Mouse (Mus musculus): ENCODE measurements at regions not wholly inside any gene's neighbourhood (a gene's known extent, or its start where the extent isn't known, plus 50 kb on each side); places are given as distances from the start of the nearest gene placed in this dataset.
A peak's percentile ranks its signal among the peaks of the same experiment; 100 is the strongest.

DNA sequence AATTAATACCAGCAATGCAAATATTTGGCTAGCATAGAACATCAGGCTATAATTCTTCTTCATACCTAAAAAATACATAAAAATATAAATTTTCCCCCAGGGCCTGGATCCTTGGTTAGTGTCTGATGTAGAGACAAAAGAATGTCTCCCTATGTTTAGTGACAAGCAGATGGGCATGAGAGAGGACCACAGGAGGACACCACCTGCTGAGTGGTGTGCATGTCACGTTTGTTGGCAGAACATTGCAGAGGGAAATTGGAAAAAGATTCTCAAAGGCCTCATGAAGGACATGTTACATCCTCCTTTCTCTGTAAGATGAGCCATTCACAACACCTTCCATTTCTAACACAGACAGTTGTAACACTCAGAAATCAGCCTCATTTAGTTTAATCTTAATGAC is 206.3 kb downstream of the Hhipl2 start:
- DNase-seq: no peak

- no peak for DNase-seq
Observed at GRCm38 (mm10) chr1:183633810-183634209, 215.8 kb downstream of the Hhipl2 start.

DNA sequence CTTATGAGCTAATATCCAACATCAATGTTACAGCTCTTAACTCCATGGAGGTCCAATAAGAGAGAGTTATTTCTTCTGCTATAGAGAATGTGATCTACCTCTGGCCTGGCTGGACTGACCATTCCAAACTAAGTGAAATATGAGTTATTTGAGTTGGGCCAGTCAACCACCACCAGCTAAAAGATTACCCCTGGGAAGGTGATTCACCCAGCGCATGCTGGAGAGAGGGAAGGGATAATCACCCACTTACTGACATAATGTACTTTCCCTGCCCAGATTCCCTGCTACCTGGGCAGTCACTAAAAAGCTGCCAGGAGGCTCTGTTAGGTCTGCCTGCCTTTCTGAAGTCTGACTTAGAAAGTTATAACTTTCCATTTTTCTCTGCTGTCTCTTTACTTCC is 216.8 kb downstream of the Hhipl2 start:
- no peak for DNase-seq

GRCm38 (mm10) chr1:183637214-183637613 is 219.2 kb downstream of the Hhipl2 start:
- DNase-seq: no peak

GRCm38 (mm10) chr1:183639332-183639731 is 221.3 kb downstream of the Hhipl2 start:
- peak in 1 of 2 experiments; percentile 14 for DNase-seq

DNA sequence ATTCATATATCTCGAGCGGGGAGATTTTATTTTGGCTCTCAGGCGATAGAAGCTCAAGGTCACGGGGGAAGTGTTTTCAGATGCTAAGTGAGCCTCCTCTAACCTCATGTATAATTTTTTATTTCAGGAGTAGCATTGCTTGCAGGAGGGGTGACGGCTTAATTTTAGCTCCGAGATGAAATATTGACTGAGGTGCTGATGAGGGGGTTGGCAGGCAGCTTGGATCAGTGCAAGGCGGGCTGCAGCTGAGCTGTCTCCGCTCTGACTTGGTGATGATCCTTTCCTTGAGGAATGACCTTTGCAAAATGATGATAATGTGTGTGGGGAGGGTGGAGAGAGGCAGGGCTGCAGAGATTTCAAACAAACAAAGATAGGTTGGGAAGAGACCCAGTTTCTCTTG is 222.6 kb downstream of the Hhipl2 start:
- peak; percentile 13 to 32 for DNase-seq

- peak; percentile 37 to 41 for DNase-seq
Observed at GRCm38 (mm10) chr1:183644001-183644400, 226.0 kb downstream of the Hhipl2 start.

- DNase-seq: no peak
Observed at GRCm38 (mm10) chr1:183653878-183654277, 235.9 kb downstream of the Hhipl2 start.

DNA sequence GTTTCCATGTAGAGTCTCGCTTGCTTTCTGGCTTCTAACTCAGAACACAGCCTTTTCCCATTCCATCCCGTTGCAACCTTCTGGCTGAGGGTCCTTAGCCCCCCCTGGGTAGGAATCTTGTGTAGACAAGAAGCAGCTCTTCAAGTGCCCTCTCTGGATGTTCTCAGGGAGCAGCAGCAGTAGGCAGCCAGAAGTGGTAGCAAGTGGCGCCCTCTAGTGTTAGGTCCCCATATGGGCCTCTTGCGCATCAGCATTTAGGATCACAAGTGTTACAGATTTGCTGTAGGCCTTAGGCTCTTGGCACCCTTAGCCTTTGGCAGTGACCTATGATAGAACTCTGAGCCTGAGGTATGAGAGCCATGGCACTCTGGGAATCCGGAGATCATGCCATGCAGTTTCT is 239.0 kb downstream of the Hhipl2 start:
- DNase-seq: peak; percentile 77

GRCm38 (mm10) chr1:183660541-183660940 is 242.5 kb downstream of the Hhipl2 start:
- no peak for DNase-seq

DNA sequence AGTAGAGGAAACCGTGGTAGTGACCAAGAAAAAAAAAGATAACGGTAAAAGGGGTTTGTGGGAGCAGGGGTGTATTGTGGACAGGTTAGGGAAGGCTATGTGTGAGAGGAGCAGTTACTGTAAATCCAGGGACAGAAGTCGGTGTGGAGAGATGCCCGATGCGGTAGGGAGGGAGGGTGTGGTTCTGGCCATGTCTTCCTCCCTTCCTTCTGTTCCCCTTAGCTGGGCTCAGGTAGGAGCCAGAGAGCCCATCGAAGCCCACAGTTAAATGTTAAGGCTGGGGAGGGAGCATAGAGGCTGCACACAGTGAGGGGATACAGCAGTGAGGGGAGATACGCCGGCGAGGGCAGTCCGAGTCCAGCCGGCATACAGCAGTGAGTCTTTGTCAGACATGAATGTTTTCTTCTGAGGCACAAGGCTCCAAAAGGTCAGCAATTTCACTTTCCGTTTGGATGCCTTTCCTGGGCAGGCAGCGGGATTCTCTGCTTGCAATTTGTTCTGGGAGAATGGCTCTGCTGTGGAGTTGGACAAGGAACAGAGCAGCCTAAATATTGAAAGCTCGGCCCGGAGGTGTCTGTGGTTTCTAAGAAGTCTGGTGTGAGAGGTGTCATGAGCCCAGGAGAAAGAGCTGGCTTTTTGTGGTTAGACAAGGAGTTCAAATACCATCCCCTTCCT is 244.5 kb downstream of the Hhipl2 start:
- no peak for DNase-seq

- no peak for DNase-seq
Observed at GRCm38 (mm10) chr1:183669271-183669670, 251.3 kb downstream of the Hhipl2 start.

DNA sequence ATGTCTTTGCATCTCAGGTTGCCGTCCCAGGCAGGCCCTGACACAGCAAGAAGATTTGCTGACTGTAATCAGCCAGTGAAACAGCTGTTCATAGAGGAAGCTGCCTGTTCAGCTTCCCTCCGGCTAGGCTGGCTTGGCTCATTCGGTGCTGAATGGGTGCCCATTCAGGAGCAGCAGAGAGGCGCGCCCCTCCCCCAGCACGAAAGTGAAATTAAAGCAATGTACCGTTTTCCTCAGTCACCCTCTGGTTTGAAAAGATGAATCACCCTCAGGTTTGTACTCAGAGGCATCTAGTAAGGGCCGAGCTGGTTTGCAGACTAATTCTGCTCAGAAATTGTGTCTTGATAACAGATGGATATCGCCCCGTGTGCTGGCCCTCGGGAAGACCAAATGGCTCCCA is 251.7 kb downstream of the Hhipl2 start:
- DNase-seq: peak; percentile 31 to 50

DNA sequence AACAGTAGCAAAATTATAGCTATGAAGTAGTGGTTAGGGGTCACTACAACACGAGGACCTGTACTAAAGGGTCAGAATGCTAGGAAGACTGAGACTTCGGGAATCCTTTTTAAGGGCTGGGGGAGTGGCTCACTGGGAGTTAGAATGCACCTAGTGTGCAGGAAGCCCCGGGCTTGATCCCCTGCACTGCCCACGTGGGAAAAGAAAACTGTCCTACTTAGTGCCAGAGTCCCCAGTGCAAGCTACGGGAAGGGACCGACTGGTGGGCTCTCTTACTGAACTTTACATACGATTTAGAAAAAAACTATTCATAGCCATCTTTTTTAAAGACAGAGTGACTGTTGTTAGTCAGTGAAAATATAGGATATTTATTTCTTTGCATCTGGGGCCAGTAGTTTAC is 252.5 kb downstream of the Hhipl2 start:
- no peak for DNase-seq

GRCm38 (mm10) chr1:183671541-183671940 is 253.5 kb downstream of the Hhipl2 start:
- no peak for DNase-seq

GRCm38 (mm10) chr1:183672521-183672920 is 254.5 kb downstream of the Hhipl2 start:
- DNase-seq: no peak

DNA sequence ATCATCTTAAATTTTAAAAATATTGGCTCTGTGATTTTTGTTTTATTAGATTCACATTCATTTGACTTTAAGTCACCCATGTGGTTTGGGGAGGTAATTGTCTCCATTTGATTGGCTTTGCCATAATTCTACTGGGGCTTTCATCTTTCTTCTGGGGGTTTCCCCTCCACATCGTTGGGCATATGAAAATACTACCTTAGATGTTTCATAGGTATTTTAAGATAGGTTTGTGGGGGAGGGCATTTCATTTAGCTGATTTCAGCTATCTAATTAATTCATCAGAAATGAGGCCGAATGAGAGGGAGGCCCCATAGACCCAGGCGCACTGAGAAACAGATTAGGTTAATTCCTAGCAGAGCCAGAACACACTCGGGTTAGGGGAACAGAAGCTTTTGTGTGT is 259.6 kb downstream of the Hhipl2 start:
- no peak for DNase-seq

DNA sequence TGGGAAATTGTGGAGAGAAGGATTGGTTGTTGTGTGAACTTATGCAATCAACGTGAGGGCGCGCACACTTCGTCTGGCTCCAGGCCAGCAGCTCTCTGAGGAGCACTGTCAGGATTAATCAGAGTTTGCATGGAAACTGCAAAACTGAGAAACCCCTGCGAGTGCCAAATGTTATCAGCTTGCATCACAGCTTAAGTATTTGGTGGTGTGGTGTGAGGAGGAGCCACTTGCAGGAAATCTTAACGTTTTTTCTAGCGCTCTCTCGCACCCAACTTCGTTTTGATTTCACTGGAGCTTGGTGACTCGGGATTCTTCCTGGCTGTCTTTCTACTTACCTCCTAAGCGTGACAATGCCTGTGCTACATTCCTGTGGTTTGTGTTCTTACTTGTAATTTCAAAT is 261.9 kb downstream of the Hhipl2 start:
- DNase-seq: peak; percentile 44 to 61

GRCm38 (mm10) chr1:183686056-183686455 is 268.0 kb downstream of the Hhipl2 start:
- DNase-seq: no peak

GRCm38 (mm10) chr1:183692756-183693155 is 274.7 kb downstream of the Hhipl2 start:
- DNase-seq: no peak

DNA sequence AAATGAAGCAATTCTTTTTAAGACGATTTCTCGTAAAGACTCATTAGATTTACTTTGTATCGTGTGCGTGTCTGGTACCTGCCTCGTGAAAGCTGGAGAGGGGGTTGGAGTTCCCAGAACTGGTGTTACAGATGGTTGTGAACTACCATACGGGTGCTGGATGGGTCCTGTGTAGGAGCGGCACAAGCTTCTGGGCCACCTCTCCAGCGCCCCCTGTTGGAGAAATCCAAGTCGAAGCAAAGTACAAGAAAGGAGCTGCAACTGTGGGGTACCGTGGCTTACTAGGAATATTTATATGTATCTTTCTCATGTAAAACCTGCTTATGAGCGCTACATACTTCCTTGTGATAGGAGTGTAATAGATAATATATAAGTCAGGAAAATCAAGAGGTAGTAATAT is 281.3 kb downstream of the Hhipl2 start:
- peak; percentile 19 to 26 for DNase-seq

GRCm38 (mm10) chr1:183702888-183703287 is 284.9 kb downstream of the Hhipl2 start:
- no peak for DNase-seq

DNA sequence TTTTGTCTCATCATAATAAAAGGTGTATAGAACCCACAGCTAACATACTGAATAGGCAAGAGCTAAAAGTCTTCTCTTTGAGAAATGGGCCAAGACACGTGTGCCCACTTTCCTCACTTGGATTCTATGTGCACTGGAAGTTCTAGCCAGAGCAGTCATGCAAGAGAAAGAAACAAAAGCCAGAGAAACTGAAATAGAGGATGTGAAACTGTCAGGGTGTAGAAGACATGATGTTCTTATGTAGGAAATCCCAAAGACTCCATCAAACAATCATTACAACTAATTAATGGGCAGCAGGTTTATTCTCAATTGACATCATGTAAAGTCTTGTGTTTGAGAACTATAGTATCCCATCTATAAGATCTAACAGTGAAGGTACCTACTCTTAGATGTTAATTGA is 294.9 kb downstream of the Hhipl2 start:
- no peak for DNase-seq

DNA sequence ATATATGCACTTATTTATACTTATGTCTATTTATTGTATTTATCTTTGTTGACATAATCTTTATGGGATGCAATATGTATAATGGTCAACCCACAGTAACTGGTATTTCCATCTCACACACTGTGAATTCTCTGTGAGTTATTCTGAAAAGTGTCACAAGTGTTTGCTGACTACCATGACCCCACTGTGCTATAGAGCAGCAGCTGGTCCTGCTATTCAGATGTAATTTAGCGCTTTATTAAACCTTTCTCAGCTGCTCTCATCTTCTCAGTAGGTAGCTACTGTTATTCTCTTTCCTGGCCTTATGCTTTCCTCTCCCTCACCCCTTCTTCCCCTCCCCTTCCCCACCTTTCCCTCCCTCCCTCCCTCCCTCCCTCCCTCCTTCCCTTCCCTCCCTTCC is 296.0 kb upstream of the Dusp10 start:
- DNase-seq: no peak

- DNase-seq: peak; percentile 7 to 9
Observed at GRCm38 (mm10) chr1:183749126-183749525, 264.0 kb upstream of the Dusp10 start.
